Mouse (Mus musculus) MEL (cell line): ENCODE measurements around the gene Stra6l. TPM values are rescaled to one million over a fixed set of nuclear protein-coding genes. Genes with fewer than 3 reads are reported as not detected.

Experiments used
- DNase-seq: peaks from one replicate; pipeline ENCODE4 v3.0.0; 2011; ENCODE audit warnings: low read depth, low spot score
- H3K27ac ChIP-seq: 2 replicates; pipeline ENCODE4 v1.5.1; 2012; ENCODE audit warnings: low read depth, mild to moderate bottlenecking, control low read depth, low read length, moderate library complexity; ENCODE audit not compliant: control insufficient read depth
- H3K27me3 ChIP-seq, 2 experiments: fragments of 150-350 bp in 1 of 2; sonication (generic) in 1 of 2; 2 replicates each; pipeline ENCODE4 v1.6.1; 2012; ENCODE audit warnings: low read length in 2 of 2, mild to moderate bottlenecking in 2 of 2, improper control_type of control experiment in 1 of 2, moderate library complexity in 1 of 2; ENCODE audit not compliant: insufficient read depth in 2 of 2, control insufficient read depth in 1 of 2
- H3K36me3 ChIP-seq, 2 experiments: 2 replicates each; pipeline ENCODE4 v1.6.1; 2012 to 2014; ENCODE audit warnings: low read length in 2 of 2, improper control_type of control experiment in 1 of 2, inconsistent platforms in 1 of 2, mild to moderate bottlenecking in 1 of 2; ENCODE audit not compliant: insufficient read depth in 2 of 2, control insufficient read depth in 1 of 2
- H3K4me1 ChIP-seq, 2 experiments: fragments of 150-350 bp in 1 of 2; sonication (generic) in 1 of 2; 2 replicates each; pipeline ENCODE4 v1.6.1; 2012; ENCODE audit warnings: low read length in 2 of 2, improper control_type of control experiment in 1 of 2, mild to moderate bottlenecking in 1 of 2; ENCODE audit not compliant: insufficient read depth in 2 of 2, control insufficient read depth in 1 of 2
- H3K4me3 ChIP-seq, 2 experiments: fragments of 150-350 bp in 1 of 2; sonication (generic) in 1 of 2; 2 replicates each; pipeline ENCODE4 v1.5.1; 2012; ENCODE audit warnings: low read depth in 2 of 2, low read length in 2 of 2, mild to moderate bottlenecking in 2 of 2, moderate library complexity in 2 of 2, control low read depth in 1 of 2, improper control_type of control experiment in 1 of 2; ENCODE audit not compliant: control insufficient read depth in 1 of 2, insufficient read depth in 1 of 2
- H3K79me2 ChIP-seq: 2 replicates; pipeline ENCODE4 v1.6.1; 2012; ENCODE audit warnings: mild to moderate bottlenecking, low read length, moderate library complexity; ENCODE audit not compliant: control insufficient read depth, poor library complexity, insufficient read depth
- H3K9ac ChIP-seq: 2 replicates; pipeline ENCODE4 v1.6.1; 2012; ENCODE audit warnings: low read depth, mild to moderate bottlenecking, control low read depth, low read length, moderate library complexity; ENCODE audit not compliant: control insufficient read depth, poor library complexity, severe bottlenecking
- H3K9me3 ChIP-seq: fragments of 150-350 bp; sonication (generic); replicated peaks from 2 replicates; pipeline ENCODE4 v1.6.1; 2012; ENCODE audit warnings: mild to moderate bottlenecking, low read length, improper control_type of control experiment, moderate library complexity; ENCODE audit not compliant: insufficient read depth
- BHLHE40 ChIP-seq: IDR thresholded peaks from 2 replicates; pipeline ENCODE4 v1.6.1; 2012; ENCODE audit warnings: low read depth, mild to moderate bottlenecking, inconsistent platforms, low read length, improper control_type of control experiment, borderline replicate concordance
- CHD1 ChIP-seq: IDR thresholded peaks from 2 replicates; pipeline ENCODE4 v1.6.1; 2012; ENCODE audit warnings: low read depth, mild to moderate bottlenecking, inconsistent platforms, low read length, improper control_type of control experiment
- CHD2 ChIP-seq: IDR thresholded peaks from 2 replicates; pipeline ENCODE4 v1.6.1; 2011; ENCODE audit warnings: low read length, improper control_type of control experiment
- ELF1 ChIP-seq: IDR thresholded peaks from 2 replicates; pipeline ENCODE4 v1.6.1; 2014; ENCODE audit warnings: low read depth, mild to moderate bottlenecking, inconsistent platforms, low read length, improper control_type of control experiment, moderate library complexity
- GABPA ChIP-seq: IDR thresholded peaks from 2 replicates; pipeline ENCODE4 v1.6.1; 2012; ENCODE audit warnings: low read depth, mild to moderate bottlenecking, inconsistent platforms, low read length, improper control_type of control experiment, moderate library complexity
- MAX ChIP-seq: IDR thresholded peaks from 2 replicates; pipeline ENCODE4 v1.6.1; 2011; ENCODE audit warnings: low read length, improper control_type of control experiment
- RCOR1 ChIP-seq: IDR thresholded peaks from 2 replicates; pipeline ENCODE4 v1.6.1; 2012; ENCODE audit warnings: low read depth, mild to moderate bottlenecking, inconsistent platforms, low read length, improper control_type of control experiment
- SMC3 ChIP-seq: IDR thresholded peaks from 2 replicates; pipeline ENCODE4 v1.6.1; 2011; ENCODE audit warnings: low read depth, low read length, improper control_type of control experiment
- TAL1 ChIP-seq: IDR thresholded peaks from 2 replicates; pipeline ENCODE4 v1.6.1; 2012; ENCODE audit warnings: mild to moderate bottlenecking, inconsistent platforms, low read length, moderate library complexity, mixed read lengths
- TBP ChIP-seq: IDR thresholded peaks from 2 replicates; pipeline ENCODE4 v1.8.0; 2011; ENCODE audit warnings: low read depth, low read length, improper control_type of control experiment
- TCF12 ChIP-seq: IDR thresholded peaks from 2 replicates; pipeline ENCODE4 v1.6.1; 2014; ENCODE audit warnings: low read depth, mild to moderate bottlenecking, inconsistent platforms, low read length, improper control_type of control experiment, moderate library complexity
- UBTF ChIP-seq: IDR thresholded peaks from 2 replicates; pipeline ENCODE4 v1.6.1; 2012; ENCODE audit warnings: low read depth, mild to moderate bottlenecking, inconsistent platforms, low read length, improper control_type of control experiment, moderate library complexity, borderline replicate concordance; ENCODE audit not compliant: insufficient read depth
- USF1 ChIP-seq: IDR thresholded peaks from 2 replicates; pipeline ENCODE4 v1.6.1; 2014; ENCODE audit warnings: low read depth, mild to moderate bottlenecking, inconsistent platforms, low read length, improper control_type of control experiment, moderate library complexity
- ZC3H11A ChIP-seq: IDR thresholded peaks from 2 replicates; pipeline ENCODE4 v1.6.1; 2012; ENCODE audit warnings: low read depth, mild to moderate bottlenecking, inconsistent platforms, low read length, improper control_type of control experiment
- ZKSCAN1 ChIP-seq: IDR thresholded peaks from 2 replicates; pipeline ENCODE4 v1.6.1; 2012; ENCODE audit warnings: low read depth, mild to moderate bottlenecking, inconsistent platforms, low read length, improper control_type of control experiment, moderate library complexity
- ZNF384 ChIP-seq: IDR thresholded peaks from 2 replicates; pipeline ENCODE4 v1.6.1; 2012; ENCODE audit warnings: low read depth, mild to moderate bottlenecking, inconsistent platforms, low read length, improper control_type of control experiment
- polyA plus RNA-seq, 2 experiments: library from polyadenylated mRNA; stranded (reverse) in 1 of 2; unstranded in 1 of 2; fragments of >175 nt in 1 of 2; fragments of >200 nt in 1 of 2; gene quantifications; 2 replicates each; pipeline versions ENCODE4 v1.2.1 to v1.2.4; 2012; ENCODE audit warnings: low replicate concordance in 2 of 2, low read depth in 1 of 2; ENCODE audit not compliant: insufficient read length in 2 of 2, insufficient read depth in 1 of 2, missing spikeins in 1 of 2
- total RNA-seq: library from RNA; depleted of rRNA; stranded (reverse); fragments of 300-350 nt; gene quantifications from 2 replicates; pipeline ENCODE4 v1.2.3, GENCODE M21; 2012

Stra6l gene
- total and polyA plus RNA-seq, 3 experiments = not detected

GRCm38 (mm10) chr4:45824761-45825556, 23.5 kb upstream of the Stra6l start:
- Histone ChIP-seq H3K79me2 (no peaks in the 10 kb centered on the region), H3K4me3 (no peak overlapping the region), H3K27me3 (peaks cover 7 to 14% of the 10 kb centered on the region in 2 experiments), H3K9ac (no peak overlapping the region), H3K4me1 (no peaks in the 10 kb centered on the region), H3K36me3 (no peaks in the 10 kb centered on the region), H3K27ac (no peak overlapping the region), H3K9me3 (no peaks in the 10 kb centered on the region)
- TF ChIP-seq BHLHE40 (no peak), GABPA (no peak), ZNF384 (no peak), TBP (no peak), ELF1 (no peak), TAL1 (no peak), ZC3H11A (no peak), SMC3 (no peak), USF1 (no peak), CHD2 (no peak), RCOR1 (no peak), CHD1 (no peak), UBTF (no peak), TCF12 (no peak)
- DNase-seq = no peak

DNA sequence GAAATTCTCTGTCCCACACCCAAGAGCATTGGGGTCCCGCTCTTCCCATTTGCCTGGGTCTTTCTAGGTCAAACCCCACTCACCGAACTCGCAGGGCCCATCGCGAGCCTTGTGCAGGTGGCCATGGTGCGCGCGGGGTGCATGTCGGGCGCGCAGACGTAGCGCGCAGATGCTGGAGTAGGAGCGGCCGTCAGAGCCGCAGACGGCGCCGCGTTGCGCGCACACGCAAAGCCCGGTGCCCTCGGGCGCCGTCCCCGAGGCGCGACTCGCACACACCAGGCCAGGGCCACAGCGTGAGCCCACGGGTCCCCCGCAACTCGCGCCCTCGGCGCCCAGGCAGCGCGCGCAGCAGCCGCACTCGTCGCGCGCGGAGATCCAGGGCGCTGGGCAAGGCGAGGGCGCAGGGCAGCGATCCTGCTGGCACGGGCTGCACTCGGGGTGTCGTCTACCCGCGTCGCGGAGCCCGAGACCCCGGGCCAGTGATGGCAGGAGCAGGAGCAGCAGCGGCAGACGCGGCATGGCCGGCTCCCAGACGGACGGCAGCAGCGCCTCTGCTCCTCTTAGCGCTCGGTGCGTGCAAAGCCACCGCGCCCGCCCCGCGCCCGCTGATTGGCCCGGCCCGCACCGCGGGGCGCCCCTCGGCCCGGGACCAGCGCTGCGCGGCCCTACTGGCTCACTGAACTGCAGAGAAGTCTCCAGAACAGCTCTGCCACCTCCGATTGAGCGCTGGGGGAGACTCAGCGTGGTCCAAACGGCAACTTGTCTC, 22.0 kb upstream of the Stra6l start, which contains the start of gene Igfbpl1:
TSS of gene Igfbpl1 (minus strand) at position 649 of the 766 bp plus-strand sequence.
- H3K27me3 ChIP-seq = peaks cover 8 to 19% of the 10 kb centered on the region in 2 experiments
- H3K9ac ChIP-seq = no peak within 1 kb of the TSS
- no peaks in the 10 kb centered on the region for H3K4me1 ChIP-seq
- no peaks in the 10 kb centered on the region for H3K36me3 ChIP-seq
- no peak within 1 kb of the TSS for H3K4me3 ChIP-seq
- no peak for DNase-seq
- H3K9me3 ChIP-seq = no peaks in the 10 kb centered on the region
- no peak within 1 kb of the TSS for H3K27ac ChIP-seq
- H3K79me2 ChIP-seq = no peaks in the 10 kb centered on the region
- TF ChIP-seq SMC3 = no peak
- no peak for TF ChIP-seq MAX
- no peak for TF ChIP-seq ZKSCAN1
- TF ChIP-seq ELF1 = no peak
